Mouse (Mus musculus) midbrain, embryonic 12.5 days (tissue): ENCODE measurements around the gene Prkn. TPM values are rescaled to one million over a fixed set of nuclear protein-coding genes. Genes with fewer than 3 reads are reported as not detected.

Experiments used
- ATAC-seq: fragments of 200-750 bp; cut with Nextera tagmentation; 2 replicates; pipeline ENCODE4 v1.8.0; 2017; ENCODE audit warnings: low read depth, moderate TSS enrichment, moderate library complexity; ENCODE audit not compliant: low FRiP score
- H3K27ac ChIP-seq: fragments of 300-500 bp; sonication (generic); replicated peaks from 2 replicates; pipeline ENCODE4 v1.5.1; 2016; ENCODE audit warnings: mild to moderate bottlenecking
- H3K27me3 ChIP-seq: fragments of 300-500 bp; sonication (generic); 2 replicates; pipeline ENCODE4 v1.6.1; 2016; ENCODE audit warnings: mild to moderate bottlenecking
- H3K36me3 ChIP-seq: fragments of 300-500 bp; sonication (generic); 2 replicates; pipeline ENCODE4 v1.6.1; 2016
- H3K4me1 ChIP-seq: fragments of 300-500 bp; sonication (generic); 2 replicates; pipeline ENCODE4 v1.6.1; 2016
- H3K4me2 ChIP-seq: fragments of 300-500 bp; sonication (generic); replicated peaks from 2 replicates; pipeline ENCODE4 v1.6.1; 2016; ENCODE audit warnings: mild to moderate bottlenecking, moderate library complexity
- H3K4me3 ChIP-seq: fragments of 300-500 bp; sonication (generic); 2 replicates; pipeline ENCODE4 v1.5.1; 2016; ENCODE audit warnings: mild to moderate bottlenecking
- H3K9ac ChIP-seq: fragments of 300-500 bp; sonication (generic); replicated peaks from 2 replicates; pipeline ENCODE4 v1.6.1; 2016; ENCODE audit warnings: mild to moderate bottlenecking, moderate library complexity
- H3K9me3 ChIP-seq: fragments of 300-500 bp; sonication (generic); 2 replicates; pipeline ENCODE4 v1.6.1; 2016; ENCODE audit warnings: mild to moderate bottlenecking
- WGBS: fragments of 180-500 bp; shearing (Covaris S2); methylation state at CpG from one replicate; pipeline ENCODE4 v1.1.7; 2016; 5-methylcytosine and 5-hydroxymethylcytosine counted together
- polyA plus RNA-seq: library from polyadenylated mRNA; unstranded; fragments of >200 nt; fragmentation: Nextera tagmentation; extraction: Ambion mirVana; gene quantifications from 2 replicates; pipeline ENCODE4 v1.2.1, GENCODE M21; 2016

Prkn gene
- polyA plus RNA-seq, 1 experiment from 2014 or later, result 2.1 TPM

- no peak for ATAC-seq
- WGBS, result 47% methylated on average over 7 of the region's 7 CpGs
Measured at GRCm38 (mm10) chr17:11510081-11510480, 669.9 kb downstream of the Prkn start.

GRCm38 (mm10) chr17:11514032-11514761, 674.0 kb downstream of the Prkn start:
- WGBS, result 39% methylated on average over 8 of the region's 8 CpGs
- Histone ChIP-seq H3K27ac (no peak overlapping the region), H3K4me1 (no peaks in the 10 kb centered on the region), H3K4me2 (no peak overlapping the region), H3K36me3 (no peaks in the 10 kb centered on the region), H3K27me3 (peaks cover 4% of the 10 kb centered on the region; the same call in 1 of the 2 replicates), H3K9ac (no peak overlapping the region), H3K4me3 (no peak overlapping the region), H3K9me3 (no peaks in the 10 kb centered on the region)
- ATAC-seq, result no peak

More at GRCm38 (mm10) chr17:11510081-11510480, 669.9 kb downstream of the Prkn start:
- Histone ChIP-seq H3K4me2 (no peak overlapping the region), H3K36me3 (no peaks in the 10 kb centered on the region), H3K27ac (no peak overlapping the region), H3K4me3 (no peak overlapping the region), H3K27me3 (peaks cover 15% of the 10 kb centered on the region; the same call in 1 of the 2 replicates), H3K9ac (no peak overlapping the region), H3K9me3 (no peaks in the 10 kb centered on the region), H3K4me1 (no peaks in the 10 kb centered on the region)

- no peaks in the 10 kb centered on the region for H3K4me1 ChIP-seq
- 89% methylated on average over 4 of the region's 4 CpGs for WGBS
- no peaks in the 10 kb centered on the region for H3K36me3 ChIP-seq
- 0 out of 2 replicates have a peak, but pooled peaks cover under 1% of the 10 kb centered on the region for H3K27me3 ChIP-seq
- ATAC-seq, result no peak
- H3K9ac ChIP-seq, result no peak overlapping the region
- no peak overlapping the region for H3K27ac ChIP-seq
- H3K9me3 ChIP-seq, result no peaks in the 10 kb centered on the region
- no peak overlapping the region for H3K4me2 ChIP-seq
- H3K4me3 ChIP-seq, result no peak overlapping the region
Measured at GRCm38 (mm10) chr17:11515619-11516018, 675.4 kb downstream of the Prkn start.

GRCm38 (mm10) chr17:11516165-11516564, 676.0 kb downstream of the Prkn start:
- Histone ChIP-seq H3K9ac (no peak overlapping the region), H3K27ac (no peak overlapping the region), H3K4me3 (no peak overlapping the region), H3K36me3 (no peaks in the 10 kb centered on the region), H3K4me2 (no peak overlapping the region), H3K9me3 (no peaks in the 10 kb centered on the region), H3K4me1 (no peaks in the 10 kb centered on the region), H3K27me3 (no peaks in the 10 kb centered on the region)
- 89% methylated on average over 7 of the region's 7 CpGs for WGBS
- ATAC-seq, result no peak

GRCm38 (mm10) chr17:11532066-11532465, 691.9 kb downstream of the Prkn start:
- no peak for ATAC-seq
- Histone ChIP-seq H3K4me3 (no peak overlapping the region), H3K9ac (no peak overlapping the region), H3K9me3 (no peaks in the 10 kb centered on the region), H3K4me2 (no peak overlapping the region), H3K4me1 (peaks cover 26% of the 10 kb centered on the region), H3K27me3 (no peaks in the 10 kb centered on the region), H3K27ac (no peak overlapping the region), H3K36me3 (no peaks in the 10 kb centered on the region)
- 19% methylated on average over 3 of the region's 3 CpGs for WGBS

GRCm38 (mm10) chr17:11532748-11533147, 692.6 kb downstream of the Prkn start:
- WGBS, result 6% methylated on average over 2 of the region's 2 CpGs
- H3K4me3 ChIP-seq, result no peak overlapping the region
- ATAC-seq, result 0 out of 2 replicates have a peak, but pooled peaks have one; percentile 34
- H3K4me2 ChIP-seq, result no peak overlapping the region
- no peak overlapping the region for H3K9ac ChIP-seq
- peak overlapping the region; percentile 46; the same call in 1 of the 2 replicates for H3K27ac ChIP-seq
- peaks cover 26% of the 10 kb centered on the region for H3K4me1 ChIP-seq
- H3K36me3 ChIP-seq, result no peaks in the 10 kb centered on the region
- H3K9me3 ChIP-seq, result no peaks in the 10 kb centered on the region
- H3K27me3 ChIP-seq, result no peaks in the 10 kb centered on the region

- H3K4me3 ChIP-seq, result no peak overlapping the region
- ATAC-seq, result peak; percentile 63; the same call in 1 of the 2 replicates
- no peak overlapping the region; the same call in 1 of the 2 replicates for H3K27ac ChIP-seq
Measured at GRCm38 (mm10) chr17:11533835-11534234, 693.7 kb downstream of the Prkn start.

GRCm38 (mm10) chr17:11538826-11539225, 698.6 kb downstream of the Prkn start:
- no peak for ATAC-seq

More at GRCm38 (mm10) chr17:11533835-11534234, 693.7 kb downstream of the Prkn start:
- H3K36me3 ChIP-seq, result no peaks in the 10 kb centered on the region
- no peak overlapping the region for H3K4me2 ChIP-seq
- H3K4me1 ChIP-seq, result peaks cover 26% of the 10 kb centered on the region
- whole genome bisulfite sequencing, result 9% methylated on average over 1 of the region's 1 CpGs
- no peak overlapping the region for H3K9ac ChIP-seq
- no peaks in the 10 kb centered on the region for H3K27me3 ChIP-seq
- no peaks in the 10 kb centered on the region for H3K9me3 ChIP-seq

GRCm38 (mm10) chr17:11541928-11542623, 701.9 kb downstream of the Prkn start:
- H3K36me3 ChIP-seq, result no peaks in the 10 kb centered on the region
- ATAC-seq, result no peak
- no peak overlapping the region for H3K27ac ChIP-seq
- no peaks in the 10 kb centered on the region for H3K27me3 ChIP-seq
- H3K4me1 ChIP-seq, result peaks cover 7% of the 10 kb centered on the region; the same call in 1 of the 2 replicates
- H3K4me3 ChIP-seq, result no peak overlapping the region
- WGBS, result 74% methylated on average over 4 of the region's 4 CpGs
- no peaks in the 10 kb centered on the region for H3K9me3 ChIP-seq
- no peak overlapping the region for H3K9ac ChIP-seq
- H3K4me2 ChIP-seq, result no peak overlapping the region

More at GRCm38 (mm10) chr17:11538826-11539225, 698.6 kb downstream of the Prkn start:
- H3K36me3 ChIP-seq, result no peaks in the 10 kb centered on the region
- no peak overlapping the region for H3K27ac ChIP-seq
- H3K9ac ChIP-seq, result no peak overlapping the region
- H3K4me2 ChIP-seq, result no peak overlapping the region
- no peaks in the 10 kb centered on the region for H3K27me3 ChIP-seq
- no peak overlapping the region for H3K4me3 ChIP-seq
- peaks cover 13% of the 10 kb centered on the region for H3K4me1 ChIP-seq
- 89% methylated on average over 7 of the region's 7 CpGs for WGBS
- no peaks in the 10 kb centered on the region for H3K9me3 ChIP-seq

- H3K27me3 ChIP-seq, result no peaks in the 10 kb centered on the region
- no peak overlapping the region for H3K4me2 ChIP-seq
- no peak for ATAC-seq
- no peak overlapping the region for H3K4me3 ChIP-seq
- no peak overlapping the region for H3K9ac ChIP-seq
- no peaks in the 10 kb centered on the region for H3K36me3 ChIP-seq
- 90% methylated on average over 5 of the region's 5 CpGs for WGBS
- no peak overlapping the region for H3K27ac ChIP-seq
- no peaks in the 10 kb centered on the region for H3K4me1 ChIP-seq
- no peaks in the 10 kb centered on the region for H3K9me3 ChIP-seq
Measured at GRCm38 (mm10) chr17:11550562-11550961, 710.4 kb downstream of the Prkn start.

GRCm38 (mm10) chr17:11565681-11566080, 725.5 kb downstream of the Prkn start:
- no peaks in the 10 kb centered on the region for H3K27me3 ChIP-seq
- WGBS, result 91% methylated on average over 6 of the region's 6 CpGs
- ATAC-seq, result no peak
- no peaks in the 10 kb centered on the region for H3K4me1 ChIP-seq
- H3K4me3 ChIP-seq, result no peak overlapping the region
- H3K36me3 ChIP-seq, result no peaks in the 10 kb centered on the region
- no peak overlapping the region for H3K9ac ChIP-seq
- no peaks in the 10 kb centered on the region for H3K9me3 ChIP-seq
- H3K4me2 ChIP-seq, result no peak overlapping the region
- no peak overlapping the region for H3K27ac ChIP-seq

GRCm38 (mm10) chr17:11570392-11570791, 730.2 kb downstream of the Prkn start:
- no peaks in the 10 kb centered on the region for H3K9me3 ChIP-seq

More at GRCm38 (mm10) chr17:11570392-11570791, 730.2 kb downstream of the Prkn start:
- no peak for ATAC-seq
- H3K9ac ChIP-seq, result no peak overlapping the region
- no peak overlapping the region for H3K27ac ChIP-seq
- H3K4me2 ChIP-seq, result no peak overlapping the region
- no peaks in the 10 kb centered on the region for H3K27me3 ChIP-seq
- H3K4me3 ChIP-seq, result no peak overlapping the region
- H3K36me3 ChIP-seq, result no peaks in the 10 kb centered on the region
- 65% methylated on average over 8 of the region's 8 CpGs for WGBS
- no peaks in the 10 kb centered on the region for H3K4me1 ChIP-seq
